ENCODE assay signal across 19 mouse cellular contexts in genomic region chr13:81639624-81640023, GRCm38 (mm10). TPM values are rescaled to one million over a fixed set of nuclear protein-coding genes. Genes with fewer than 3 reads are reported as not detected.
DNase-seq lines count a peak whose midpoint lies in the region; ATAC-seq and TF ChIP-seq lines count a peak whose summit lies in the region.
"Had no signal": no experiment of that assay in that cellular context is flagged by ENCODE, and none has a peak within 500 bp of the region (broad histone marks: within the 10 kb centered on the region; RNA-seq: fewer than 3 reads in every experiment).

No protein-coding gene starts in this region.

- no peak overlapping the region for H3K4me3 ChIP-seq in midbrain, embryonic 12.5 days
- no peak overlapping the region for H3K4me3 ChIP-seq in midbrain, embryonic 15.5 days
- no peak overlapping the region for H3K4me3 ChIP-seq in embryonic facial prominence, embryonic 10.5 days
- H3K4me3 ChIP-seq in hindbrain, embryonic 12.5 days = no peak overlapping the region
- no peak overlapping the region for H3K4me3 ChIP-seq in neural tube, embryonic 14.5 days (ENCODE audit: low read depth, low read length)
- no peak overlapping the region for H3K4me3 ChIP-seq in layer of hippocampus, adult 2 months
- H3K4me3 ChIP-seq: intestine, embryonic 15.5 days; liver, embryonic 13.5 days had no signal

- H3K4me1 ChIP-seq in midbrain, embryonic 12.5 days = peaks cover 18% of the 10 kb centered on the region
- H3K4me1 ChIP-seq in midbrain, embryonic 15.5 days = peaks cover 12% of the 10 kb centered on the region; the same call in 1 of the 2 replicates
- peaks cover 21% of the 10 kb centered on the region for H3K4me1 ChIP-seq in embryonic facial prominence, embryonic 10.5 days
- H3K4me1 ChIP-seq in hindbrain, embryonic 12.5 days = peaks cover 17% of the 10 kb centered on the region
- 0 out of 2 replicates have a peak, but pooled peaks cover 3% of the 10 kb centered on the region for H3K4me1 ChIP-seq in neural tube, embryonic 14.5 days (ENCODE audit: control insufficient read depth, insufficient read depth, low read length)

- peaks cover 4% of the 10 kb centered on the region; the same call in 1 of the 2 replicates for H3K27me3 ChIP-seq in midbrain, embryonic 12.5 days
- no peaks in the 10 kb centered on the region for H3K27me3 ChIP-seq in midbrain, embryonic 15.5 days (replicated peaks)
- peaks cover 1% of the 10 kb centered on the region; the same call in 1 of the 2 replicates for H3K27me3 ChIP-seq in embryonic facial prominence, embryonic 10.5 days (replicated peaks; ENCODE audit: low read depth, poor library complexity, severe bottlenecking)
- no peaks in the 10 kb centered on the region for H3K27me3 ChIP-seq in hindbrain, embryonic 12.5 days
- no peaks in the 10 kb centered on the region for H3K27me3 ChIP-seq in neural tube, embryonic 14.5 days (ENCODE audit: control insufficient read depth, insufficient read depth, low read length)
- H3K27me3 ChIP-seq: intestine, embryonic 15.5 days had no signal

- peak; percentile 72 for ATAC-seq in midbrain, embryonic 12.5 days (ENCODE audit: low FRiP score, low read depth)
- ATAC-seq in midbrain, embryonic 15.5 days (replicated peaks) = no peak
- ATAC-seq in hindbrain, embryonic 12.5 days (ENCODE audit: low FRiP score) = peak; percentile 79
- peak; percentile 62; the same call in 1 of the 2 replicates for ATAC-seq in neural tube, embryonic 14.5 days (ENCODE audit: low read depth)
- ATAC-seq: intestine, embryonic 15.5 days; lung, postnatal 0 days had no signal

- H3K9me3 ChIP-seq in midbrain, embryonic 12.5 days = no peaks in the 10 kb centered on the region
- H3K9me3 ChIP-seq in midbrain, embryonic 15.5 days = no peaks in the 10 kb centered on the region
- H3K9me3 ChIP-seq in embryonic facial prominence, embryonic 10.5 days = no peaks in the 10 kb centered on the region
- no peaks in the 10 kb centered on the region for H3K9me3 ChIP-seq in hindbrain, embryonic 12.5 days (replicated peaks)
- no peaks in the 10 kb centered on the region for H3K9me3 ChIP-seq in neural tube, embryonic 14.5 days (ENCODE audit: control insufficient read depth, low read length)
- H3K9me3 ChIP-seq: G1E; intestine, embryonic 15.5 days; liver, embryonic 13.5 days had no signal

- H3K36me3 ChIP-seq in midbrain, embryonic 12.5 days = no peaks in the 10 kb centered on the region
- H3K36me3 ChIP-seq in midbrain, embryonic 15.5 days (replicated peaks) = no peaks in the 10 kb centered on the region
- no peaks in the 10 kb centered on the region for H3K36me3 ChIP-seq in embryonic facial prominence, embryonic 10.5 days (replicated peaks)
- H3K36me3 ChIP-seq in hindbrain, embryonic 12.5 days = no peaks in the 10 kb centered on the region
- no peaks in the 10 kb centered on the region for H3K36me3 ChIP-seq in neural tube, embryonic 14.5 days (ENCODE audit: control insufficient read depth, insufficient read depth, low read length)
- H3K36me3 ChIP-seq: G1E; intestine, embryonic 15.5 days; liver, embryonic 13.5 days had no signal

- no peak overlapping the region for H3K27ac ChIP-seq in midbrain, embryonic 12.5 days (replicated peaks)
- H3K27ac ChIP-seq in midbrain, embryonic 15.5 days = no peak overlapping the region
- H3K27ac ChIP-seq in embryonic facial prominence, embryonic 10.5 days (replicated peaks) = no peak overlapping the region
- H3K27ac ChIP-seq in hindbrain, embryonic 12.5 days = no peak overlapping the region
- H3K27ac ChIP-seq in neural tube, embryonic 14.5 days (ENCODE audit: low read depth, low read length) = no peak overlapping the region
- no peak overlapping the region for H3K27ac ChIP-seq in layer of hippocampus, adult 2 months
- H3K27ac ChIP-seq: intestine, embryonic 15.5 days; liver, embryonic 13.5 days had no signal

- no peak for TF ChIP-seq CTCF in layer of hippocampus, adult 2 months (conservative IDR thresholded peaks at IDR 0.05)

- peak; percentile 15 for DNase-seq in embryonic facial prominence, embryonic 10.5 days (ENCODE audit: low spot score)
- DNase-seq in layer of hippocampus, adult 2 months (ENCODE audit: low spot score in 2 of 2) = no peak
- DNase-seq in heart, adult 9 months (ENCODE audit: low spot score in 2 of 2) = no peak
- DNase-seq: adrenal gland, postnatal 14 days; B cell, adult 2 months; cerebellum, postnatal 25 days; kidney, postnatal 10 days; layer of hippocampus, adult 9-11 months; liver, embryonic 13.5 days; right cerebral cortex, postnatal 4 days; thymus, postnatal 25 days had no signal

- 9% methylated on average over 4 of the region's 4 CpGs for WGBS in midbrain, embryonic 12.5 days
- WGBS in midbrain, embryonic 15.5 days = 10% methylated on average over 4 of the region's 4 CpGs
- WGBS in embryonic facial prominence, embryonic 10.5 days = 16% methylated on average over 4 of the region's 4 CpGs
- WGBS in hindbrain, embryonic 12.5 days = 19% methylated on average over 4 of the region's 4 CpGs
- WGBS in neural tube, embryonic 14.5 days = 3% methylated on average over 4 of the region's 4 CpGs

- no peak overlapping the region for H3K9ac ChIP-seq in midbrain, embryonic 12.5 days (replicated peaks)
- no peak overlapping the region for H3K9ac ChIP-seq in midbrain, embryonic 15.5 days
- H3K9ac ChIP-seq in hindbrain, embryonic 12.5 days = no peak overlapping the region
- no peak overlapping the region for H3K9ac ChIP-seq in neural tube, embryonic 14.5 days (replicated peaks; ENCODE audit: low read depth, low read length)
- H3K9ac ChIP-seq: intestine, embryonic 15.5 days; liver, embryonic 13.5 days had no signal

- no peak overlapping the region for H3K4me2 ChIP-seq in midbrain, embryonic 12.5 days (replicated peaks)
- H3K4me2 ChIP-seq in midbrain, embryonic 15.5 days = no peak overlapping the region
- H3K4me2 ChIP-seq in hindbrain, embryonic 12.5 days (replicated peaks) = no peak overlapping the region
- H3K4me2 ChIP-seq in neural tube, embryonic 14.5 days (ENCODE audit: low read depth, low read length) = no peak overlapping the region
- H3K4me2 ChIP-seq: intestine, embryonic 15.5 days; liver, embryonic 13.5 days had no signal

RNA-seq across cellular contexts. Expression of gene Adgrv1, which starts 6.7 kb away (rescaled TPM):
- 38.5 and 50.2 TPM in 2 replicates for polyA plus RNA-seq in midbrain, embryonic 12.5 days (2016; fragmentation: Nextera tagmentation; extraction: Ambion mirVana)
- polyA plus RNA-seq in midbrain, embryonic 15.5 days (2015; fragmentation: Nextera tagmentation; extraction: Ambion mirVana) = 9.5 and 9.7 TPM in 2 replicates
- polyA plus RNA-seq in embryonic facial prominence, embryonic 10.5 days (2016; fragmentation: Nextera tagmentation; extraction: Ambion mirVana) = 10.9 and 16.9 TPM in 2 replicates
- 28.5 and 35.7 TPM in 2 replicates for polyA plus RNA-seq in hindbrain, embryonic 12.5 days (2016; fragmentation: Nextera tagmentation; extraction: Ambion mirVana)
- polyA plus RNA-seq in neural tube, embryonic 14.5 days (2014; fragmentation: Nextera tagmentation; extraction: Ambion mirVana) = 10.3 and 13.5 TPM in 2 replicates
- 1 to 10 TPM; 2.4 to 3.0 TPM for total RNA-seq in layer of hippocampus, adult 2 months (2021)
- total RNA-seq: megakaryocyte-erythroid progenitor cell, adult 5-6 weeks had no signal
- polyA plus RNA-seq: G1E had no signal

RNA-seq across cellular contexts. Expression of gene Lysmd3, which starts 17.8 kb away (rescaled TPM):
- polyA plus RNA-seq in midbrain, embryonic 12.5 days (2016; fragmentation: Nextera tagmentation; extraction: Ambion mirVana) = 25.9 and 27.6 TPM in 2 replicates
- polyA plus RNA-seq in midbrain, embryonic 15.5 days (2015; fragmentation: Nextera tagmentation; extraction: Ambion mirVana) = 17.5 and 17.9 TPM in 2 replicates
- 20.7 and 21.1 TPM in 2 replicates for polyA plus RNA-seq in embryonic facial prominence, embryonic 10.5 days (2016; fragmentation: Nextera tagmentation; extraction: Ambion mirVana)
- polyA plus RNA-seq in hindbrain, embryonic 12.5 days (2016; fragmentation: Nextera tagmentation; extraction: Ambion mirVana) = 28.4 and 29.9 TPM in 2 replicates
- polyA plus RNA-seq in neural tube, embryonic 14.5 days (2014; fragmentation: Nextera tagmentation; extraction: Ambion mirVana) = 23.5 and 26.6 TPM in 2 replicates
- 10 to 100 TPM; 12.5 to 13.1 TPM for total RNA-seq in layer of hippocampus, adult 2 months (2021)
